Mouse (Mus musculus) CH12.LX (cell line): ENCODE measurements around the gene Olfr1290. TPM values are rescaled to one million over a fixed set of nuclear protein-coding genes. Genes with fewer than 3 reads are reported as not detected.

Experiments
- DNase-seq: peaks from one replicate; pipeline ENCODE4 v3.0.0-alpha.2; 2013; ENCODE audit errors: extremely low read depth
- H3K27ac ChIP-seq: 2 replicates; pipeline ENCODE4 v1.5.1; 2012; ENCODE audit warnings: low read depth, mild to moderate bottlenecking, control low read depth, moderate library complexity; ENCODE audit not compliant: insufficient read depth
- H3K27me3 ChIP-seq: replicated peaks from 2 replicates; pipeline ENCODE3; 2012; ENCODE audit warnings: inconsistent platforms
- H3K36me3 ChIP-seq, 2 experiments: replicated peaks in 1 of 2; 2 replicates each; pipeline versions ENCODE3 to v1.6.1; 2012; ENCODE audit warnings: inconsistent platforms in 1 of 2, low read length in 1 of 2, mild to moderate bottlenecking in 1 of 2, mixed read lengths in 1 of 2, moderate library complexity in 1 of 2; ENCODE audit not compliant: control insufficient read depth in 1 of 2, insufficient read depth in 1 of 2
- H3K4me1 ChIP-seq, 2 experiments: 2 replicates each; pipeline ENCODE4 v1.6.1; 2012; ENCODE audit warnings: inconsistent platforms in 1 of 2, moderate library complexity in 1 of 2; ENCODE audit not compliant: insufficient read depth in 2 of 2, control insufficient read depth in 1 of 2
- H3K4me2 ChIP-seq: 2 replicates; pipeline ENCODE4 v1.6.1; 2012; ENCODE audit warnings: low read depth, mild to moderate bottlenecking, control low read depth; ENCODE audit not compliant: poor library complexity, insufficient read depth, severe bottlenecking
- H3K4me3 ChIP-seq, 3 experiments: fragments of 150-350 bp in 1 of 3; sonication (generic) in 1 of 3; replicated peaks in 1 of 3; 2 replicates each; pipeline versions ENCODE3 to v1.5.1; 2011 to 2012; ENCODE audit warnings: low read depth in 2 of 3, low read length in 2 of 3, mild to moderate bottlenecking in 2 of 3, moderate library complexity in 2 of 3, control low read depth in 1 of 3, improper control_type of control experiment in 1 of 3, inconsistent platforms in 1 of 3, mixed read lengths in 1 of 3; ENCODE audit not compliant: poor library complexity in 1 of 3
- H3K79me2 ChIP-seq: replicated peaks from 2 replicates; pipeline ENCODE4 v1.6.1; 2012; ENCODE audit warnings: mild to moderate bottlenecking, moderate library complexity; ENCODE audit not compliant: control insufficient read depth, poor library complexity, insufficient read depth, severe bottlenecking; ENCODE audit errors: extremely low read depth
- H3K9ac ChIP-seq: 2 replicates; pipeline ENCODE4 v1.6.1; 2012; ENCODE audit warnings: low read depth, mild to moderate bottlenecking, control low read depth, moderate library complexity; ENCODE audit not compliant: insufficient read depth
- H3K9me3 ChIP-seq: replicated peaks from 2 replicates; pipeline ENCODE3; 2012; ENCODE audit warnings: low read length, inconsistent platforms, mixed read lengths
- BHLHE40 ChIP-seq: IDR thresholded peaks from 2 replicates; pipeline ENCODE4 v1.6.1; 2011; ENCODE audit warnings: mild to moderate bottlenecking, low read depth, low read length, improper control_type of control experiment
- CHD2 ChIP-seq: IDR thresholded peaks from 2 replicates; pipeline ENCODE4 v1.6.1; 2011; ENCODE audit warnings: low read length, improper control_type of control experiment
- CTCF ChIP-seq, 2 experiments: IDR thresholded peaks in 1 of 2; conservative IDR thresholded peaks in 1 of 2; 2 replicates each; pipeline ENCODE4 v1.5.1; 2011 to 2012; ENCODE audit warnings: low read depth in 2 of 2, low read length in 2 of 2, improper control_type of control experiment in 1 of 2, inconsistent platforms in 1 of 2, mild to moderate bottlenecking in 1 of 2, moderate library complexity in 1 of 2
- E2F4 ChIP-seq: IDR thresholded peaks from 2 replicates; pipeline ENCODE4 v1.6.1; 2011; ENCODE audit warnings: low read depth, low read length, improper control_type of control experiment; ENCODE audit not compliant: insufficient replicate concordance
- ELF1 ChIP-seq: IDR thresholded peaks from 2 replicates; pipeline ENCODE4 v1.6.1; 2014; ENCODE audit warnings: low read depth, mild to moderate bottlenecking, inconsistent platforms, low read length, improper control_type of control experiment
- EP300 ChIP-seq: IDR thresholded peaks from 2 replicates; pipeline ENCODE4 v1.6.1; 2011; ENCODE audit warnings: low read length, improper control_type of control experiment
- GABPA ChIP-seq: IDR thresholded peaks from 2 replicates; pipeline ENCODE4 v1.6.1; 2012; ENCODE audit warnings: low read depth, low read length, improper control_type of control experiment, inconsistent platforms; ENCODE audit not compliant: insufficient replicate concordance
- JUN ChIP-seq: IDR thresholded peaks from 2 replicates; pipeline ENCODE4 v1.6.1; 2011; ENCODE audit warnings: low read depth, mild to moderate bottlenecking, low read length, improper control_type of control experiment, moderate library complexity; ENCODE audit not compliant: insufficient read depth
- JUND ChIP-seq: conservative IDR thresholded peaks from 2 replicates; pipeline ENCODE4 v1.6.1; 2011; ENCODE audit warnings: low read depth, low read length, improper control_type of control experiment
- KAT2A ChIP-seq: IDR thresholded peaks from 2 replicates; pipeline ENCODE4 v1.6.1; 2012; ENCODE audit warnings: low read length, improper control_type of control experiment, inconsistent platforms; ENCODE audit not compliant: insufficient replicate concordance
- MAX ChIP-seq: IDR thresholded peaks from 2 replicates; pipeline ENCODE4 v1.6.1; 2011; ENCODE audit warnings: low read length, improper control_type of control experiment
- MAZ ChIP-seq: IDR thresholded peaks from 2 replicates; pipeline ENCODE4 v1.6.1; 2012; ENCODE audit warnings: low read depth, mild to moderate bottlenecking, inconsistent platforms, low read length, improper control_type of control experiment, moderate library complexity
- MYC ChIP-seq: IDR thresholded peaks from 2 replicates; pipeline ENCODE4 v1.6.1; 2011; ENCODE audit warnings: low read depth, mild to moderate bottlenecking, improper control_type of control experiment, low read length
- NELFE ChIP-seq: IDR thresholded peaks from 2 replicates; pipeline ENCODE4 v1.6.1; 2011; ENCODE audit warnings: low read depth, low read length, improper control_type of control experiment
- PAX5 ChIP-seq: IDR thresholded peaks from 2 replicates; pipeline ENCODE4 v1.6.1; 2012; ENCODE audit warnings: low read length, inconsistent platforms, mixed read lengths
- POLR2A ChIP-seq: IDR thresholded peaks from 2 replicates; pipeline ENCODE4 v1.6.1; 2011; ENCODE audit warnings: low read depth, mild to moderate bottlenecking, improper control_type of control experiment, low read length
- RCOR1 ChIP-seq: conservative IDR thresholded peaks from 2 replicates; pipeline ENCODE4 v1.6.1; 2012; ENCODE audit warnings: low read depth, mild to moderate bottlenecking, inconsistent platforms, low read length, improper control_type of control experiment
- SIN3A ChIP-seq: IDR thresholded peaks from 2 replicates; pipeline ENCODE4 v1.6.1; 2012; ENCODE audit warnings: low read length, improper control_type of control experiment, inconsistent platforms
- TBP ChIP-seq: conservative IDR thresholded peaks from 2 replicates; pipeline ENCODE4 v1.6.1; 2011; ENCODE audit warnings: low read depth, low read length, improper control_type of control experiment
- USF1 ChIP-seq: IDR thresholded peaks from 2 replicates; pipeline ENCODE4 v1.6.1; 2014; ENCODE audit warnings: low read depth, mild to moderate bottlenecking, inconsistent platforms, low read length, improper control_type of control experiment
- USF2 ChIP-seq: conservative IDR thresholded peaks from 2 replicates; pipeline ENCODE4 v1.6.1; 2011; ENCODE audit warnings: low read depth, low read length, improper control_type of control experiment
- ZMIZ1 ChIP-seq: IDR thresholded peaks from 2 replicates; pipeline ENCODE4 v1.6.1; 2012; ENCODE audit warnings: low read depth, mild to moderate bottlenecking, inconsistent platforms, low read length, improper control_type of control experiment
- dilution Hi-C: fragments of 300-500 bp; cut with MboI; formaldehyde crosslinking; loops from 2 replicates; pipeline ENCODE4 v1.14.3; 2020; ENCODE audit warnings: low sequenced_read_pairs; ENCODE audit not compliant: extremely low pct_unique_long_range_greater_than_20kb, extremely low pct_ligation_motif_present
- in situ Hi-C: fragments of 300-500 bp; cut with MboI; formaldehyde crosslinking; loops from 3 replicates; pipeline ENCODE4 v1.14.3; 2019; ENCODE audit warnings: low sequenced_read_pairs, low pct_ligation_motif_present, low pct_unique_long_range_greater_than_20kb, mixed read lengths
- polyA plus RNA-seq: library from polyadenylated mRNA; unstranded; fragments of >175 nt; gene quantifications from 2 replicates; pipeline ENCODE4 v1.2.1, GENCODE M21; 2012; ENCODE audit warnings: low read depth; ENCODE audit not compliant: insufficient read length
- total RNA-seq, 2 experiments: library from RNA; depleted of rRNA; stranded (reverse); fragments of 300-350 nt in 1 of 2; fragments of >200 nt in 1 of 2; gene quantifications; 2 replicates each; pipeline ENCODE4 v1.2.3; 2012 to 2014

The Olfr1290 gene
- total and polyA plus RNA-seq, 3 experiments = not detected

DNA sequence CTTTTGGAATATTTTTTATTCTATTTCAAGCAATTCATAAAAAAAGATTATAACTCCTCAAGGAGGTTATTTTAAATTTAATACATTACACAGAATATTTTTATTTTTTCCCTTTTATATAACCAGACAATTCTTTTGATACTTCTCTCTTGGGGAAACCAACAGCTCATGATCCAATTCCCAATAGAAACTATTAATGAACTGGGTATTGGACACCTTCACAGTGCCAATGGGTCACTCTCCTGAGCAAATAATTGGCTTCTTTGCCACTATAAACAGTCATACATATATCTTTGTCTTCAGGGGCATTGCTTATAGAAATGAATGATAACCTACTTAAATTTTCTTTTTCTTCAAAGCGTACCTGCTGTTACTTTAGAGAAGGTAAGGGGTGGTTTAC, 19.8 kb downstream of the Olfr1290 start, which contains the start of gene Olfr1288:
Gene Olfr1288, plus strand, starts transcription at position 301 of the 400 bp plus-strand sequence.
- H3K9me3 ChIP-seq = peaks cover 13% of the 10 kb centered on the region
- TF ChIP-seq RCOR1 = no peak
- TF ChIP-seq POLR2A = no peak
- no peak for TF ChIP-seq BHLHE40
- TF ChIP-seq MAZ = no peak
- TF ChIP-seq KAT2A = no peak
- no peak for TF ChIP-seq GABPA
- TF ChIP-seq E2F4 = no peak
- TF ChIP-seq MYC = no peak
- no peak for TF ChIP-seq SIN3A
- TF ChIP-seq USF1 = no peak
- no peak for TF ChIP-seq NELFE
- TF ChIP-seq MAX = no peak
- TF ChIP-seq JUND = no peak
- TF ChIP-seq EP300 = no peak
- no peak for TF ChIP-seq JUN
- no peak for TF ChIP-seq USF2
- no peak for TF ChIP-seq CHD2
- TF ChIP-seq PAX5 = no peak
- no peak for TF ChIP-seq ZMIZ1
- dilution Hi-C loops = no loop called here

DNA sequence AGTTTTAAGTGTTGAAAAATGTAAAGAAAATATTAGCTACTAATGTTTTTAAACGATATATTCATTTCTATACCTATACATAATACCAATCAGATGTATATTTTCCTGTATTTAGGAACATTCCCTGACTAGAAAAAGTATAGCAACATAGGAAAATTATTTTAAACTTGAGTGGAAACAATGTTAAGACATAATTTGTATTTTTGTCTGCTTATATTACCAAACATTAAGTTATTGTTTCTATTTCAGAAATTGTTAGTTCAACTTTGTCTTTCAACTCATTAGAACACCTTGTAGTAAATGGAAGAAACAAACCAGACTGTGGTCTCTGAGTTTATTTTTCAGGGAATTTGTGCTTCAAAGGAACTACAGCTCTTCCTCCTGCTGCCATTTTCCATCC, 44.8 kb downstream of the Olfr1290 start, which contains the start of gene Olfr1287:
Gene Olfr1287, plus strand, starts transcription at position 301 of the 400 bp plus-strand sequence.
- no peaks in the 10 kb centered on the region for H3K4me1 ChIP-seq
- H3K27ac ChIP-seq = no peak within 1 kb of the TSS
- TF ChIP-seq TBP = no peak
- TF ChIP-seq JUN = no peak
- no peak for TF ChIP-seq ELF1
- TF ChIP-seq RCOR1 = no peak
- no peak for TF ChIP-seq CTCF (conservative IDR thresholded peaks at IDR 0.05 in 1 of 2, IDR thresholded peaks at IDR 0.05 in 1 of 2; ENCODE audit: low read depth in 2 of 2, low read length in 2 of 2)
- TF ChIP-seq USF2 = no peak
- in situ Hi-C loops (no loop called here), dilution Hi-C loops (no loop called here)
- DNase-seq = no peak
- H3K9me3 ChIP-seq = no peaks in the 10 kb centered on the region
- no peak within 1 kb of the TSS for H3K4me2 ChIP-seq
- H3K36me3 ChIP-seq = no peaks in the 10 kb centered on the region
- no peak within 1 kb of the TSS for H3K4me3 ChIP-seq
- H3K27me3 ChIP-seq = no peaks in the 10 kb centered on the region
- H3K9ac ChIP-seq = no peak within 1 kb of the TSS
- H3K79me2 ChIP-seq = no peaks in the 10 kb centered on the region

More for the DNA sequence above, 19.8 kb downstream of the Olfr1290 start, which contains the start of gene Olfr1288:
- no peaks in the 10 kb centered on the region for H3K36me3 ChIP-seq
- no peak within 1 kb of the TSS for H3K4me2 ChIP-seq
- H3K4me3 ChIP-seq = no peak within 1 kb of the TSS
- H3K4me1 ChIP-seq = no peaks in the 10 kb centered on the region
- H3K9ac ChIP-seq = no peak within 1 kb of the TSS
- in situ Hi-C loops = no loop called here
- H3K27me3 ChIP-seq = no peaks in the 10 kb centered on the region
- no peak for DNase-seq
- H3K27ac ChIP-seq = no peak within 1 kb of the TSS
- no peaks in the 10 kb centered on the region for H3K79me2 ChIP-seq

Other genes with a start within 250 kb of the Olfr1290 start
- gene Olfr1276, start 239.3 kb downstream of the Olfr1290 start, total RNA-seq (2012; rRNA removed) = not detected in 2 replicates
- gene Olfr1276, start 239.3 kb downstream of the Olfr1290 start, total RNA-seq (2014; rRNA removed) = not detected in 2 replicates
- gene Olfr1276, start 239.3 kb downstream of the Olfr1290 start, polyA plus RNA-seq = not detected in 2 replicates
- not detected in 2 replicates for gene Olfr1277, start 219.7 kb downstream of the Olfr1290 start, total RNA-seq (2012; rRNA removed)
- not detected in 2 replicates for gene Olfr1277, start 219.7 kb downstream of the Olfr1290 start, total RNA-seq (2014; rRNA removed)
- gene Olfr1277, start 219.7 kb downstream of the Olfr1290 start, polyA plus RNA-seq = not detected in 2 replicates
- gene Olfr1278, start 203.7 kb downstream of the Olfr1290 start, total RNA-seq (2012; rRNA removed) = not detected in 2 replicates
- not detected in 2 replicates for gene Olfr1278, start 203.7 kb downstream of the Olfr1290 start, total RNA-seq (2014; rRNA removed)
- not detected in 2 replicates for gene Olfr1278, start 203.7 kb downstream of the Olfr1290 start, polyA plus RNA-seq
- gene Olfr1279, start 193.2 kb downstream of the Olfr1290 start, total RNA-seq (2012; rRNA removed) = not detected in 2 replicates
- not detected in 2 replicates for gene Olfr1279, start 193.2 kb downstream of the Olfr1290 start, total RNA-seq (2014; rRNA removed)
- gene Olfr1279, start 193.2 kb downstream of the Olfr1290 start, polyA plus RNA-seq = not detected in 2 replicates
- gene Olfr1280, start 179.8 kb downstream of the Olfr1290 start, total RNA-seq (2012; rRNA removed) = not detected in 2 replicates
- not detected in 2 replicates for gene Olfr1280, start 179.8 kb downstream of the Olfr1290 start, total RNA-seq (2014; rRNA removed)
- not detected in 2 replicates for gene Olfr1280, start 179.8 kb downstream of the Olfr1290 start, polyA plus RNA-seq
- gene Olfr1281, start 167.3 kb downstream of the Olfr1290 start, total RNA-seq (2012; rRNA removed) = not detected in 2 replicates
- gene Olfr1281, start 167.3 kb downstream of the Olfr1290 start, total RNA-seq (2014; rRNA removed) = not detected in 2 replicates
- not detected in 2 replicates for gene Olfr1281, start 167.3 kb downstream of the Olfr1290 start, polyA plus RNA-seq
- not detected in 2 replicates for gene Olfr1282, start 157.8 kb downstream of the Olfr1290 start, total RNA-seq (2012; rRNA removed)
- gene Olfr1282, start 157.8 kb downstream of the Olfr1290 start, total RNA-seq (2014; rRNA removed) = not detected in 2 replicates
- gene Olfr1282, start 157.8 kb downstream of the Olfr1290 start, polyA plus RNA-seq = not detected in 2 replicates
- not detected in 2 replicates for gene Olfr1283, start 127.0 kb downstream of the Olfr1290 start, total RNA-seq (2012; rRNA removed)
- gene Olfr1283, start 127.0 kb downstream of the Olfr1290 start, total RNA-seq (2014; rRNA removed) = not detected in 2 replicates
- not detected in 2 replicates for gene Olfr1283, start 127.0 kb downstream of the Olfr1290 start, polyA plus RNA-seq
- not detected in 2 replicates for gene Olfr1284, start 118.3 kb downstream of the Olfr1290 start, total RNA-seq (2012; rRNA removed)
- not detected in 2 replicates for gene Olfr1284, start 118.3 kb downstream of the Olfr1290 start, total RNA-seq (2014; rRNA removed)
- gene Olfr1284, start 118.3 kb downstream of the Olfr1290 start, polyA plus RNA-seq = not detected in 2 replicates
- not detected in 2 replicates for gene Olfr1286, start 70.7 kb downstream of the Olfr1290 start, total RNA-seq (2012; rRNA removed)
- gene Olfr1286, start 70.7 kb downstream of the Olfr1290 start, total RNA-seq (2014; rRNA removed) = not detected in 2 replicates
- gene Olfr1286, start 70.7 kb downstream of the Olfr1290 start, polyA plus RNA-seq = not detected in 2 replicates
- gene Olfr1287, start 44.7 kb downstream of the Olfr1290 start, total RNA-seq (2012; rRNA removed) = not detected in 2 replicates
- gene Olfr1287, start 44.7 kb downstream of the Olfr1290 start, total RNA-seq (2014; rRNA removed) = not detected in 2 replicates
- not detected in 2 replicates for gene Olfr1287, start 44.7 kb downstream of the Olfr1290 start, polyA plus RNA-seq
- gene Olfr1288, start 19.7 kb downstream of the Olfr1290 start, total RNA-seq (2012; rRNA removed) = not detected in 2 replicates
- gene Olfr1288, start 19.7 kb downstream of the Olfr1290 start, total RNA-seq (2014; rRNA removed) = not detected in 2 replicates
- not detected in 2 replicates for gene Olfr1288, start 19.7 kb downstream of the Olfr1290 start, polyA plus RNA-seq
- gene Olfr1289, start 13.0 kb downstream of the Olfr1290 start, total RNA-seq (2012; rRNA removed) = not detected in 2 replicates
- gene Olfr1289, start 13.0 kb downstream of the Olfr1290 start, total RNA-seq (2014; rRNA removed) = not detected in 2 replicates
- not detected in 2 replicates for gene Olfr1289, start 13.0 kb downstream of the Olfr1290 start, polyA plus RNA-seq
- not detected in 2 replicates for gene Olfr1291-ps1, start 3.4 kb upstream of the Olfr1290 start, total RNA-seq (2012; rRNA removed)
- not detected in 2 replicates for gene Olfr1291-ps1, start 3.4 kb upstream of the Olfr1290 start, total RNA-seq (2014; rRNA removed)
- gene Olfr1291-ps1, start 3.4 kb upstream of the Olfr1290 start, polyA plus RNA-seq = not detected in 2 replicates
- not detected in 2 replicates for gene Olfr1293-ps, start 31.4 kb upstream of the Olfr1290 start, total RNA-seq (2012; rRNA removed)
- gene Olfr1293-ps, start 31.4 kb upstream of the Olfr1290 start, total RNA-seq (2014; rRNA removed) = not detected in 2 replicates
- gene Olfr1293-ps, start 31.4 kb upstream of the Olfr1290 start, polyA plus RNA-seq = 0.10 TPM in 1 of 2 replicates, not detected in the other
- not detected in 2 replicates for gene Olfr1294, start 46.5 kb upstream of the Olfr1290 start, total RNA-seq (2012; rRNA removed)
- gene Olfr1294, start 46.5 kb upstream of the Olfr1290 start, total RNA-seq (2014; rRNA removed) = not detected in 2 replicates
- gene Olfr1294, start 46.5 kb upstream of the Olfr1290 start, polyA plus RNA-seq = not detected in 2 replicates
- not detected in 2 replicates for gene Olfr1295, start 75.9 kb upstream of the Olfr1290 start, total RNA-seq (2012; rRNA removed)
- gene Olfr1295, start 75.9 kb upstream of the Olfr1290 start, total RNA-seq (2014; rRNA removed) = not detected in 2 replicates
- gene Olfr1295, start 75.9 kb upstream of the Olfr1290 start, polyA plus RNA-seq = not detected in 2 replicates
- not detected in 2 replicates for gene Olfr1297, start 132.7 kb upstream of the Olfr1290 start, total RNA-seq (2012; rRNA removed)
- not detected in 2 replicates for gene Olfr1297, start 132.7 kb upstream of the Olfr1290 start, total RNA-seq (2014; rRNA removed)
- gene Olfr1297, start 132.7 kb upstream of the Olfr1290 start, polyA plus RNA-seq = not detected in 2 replicates
- gene Olfr1298, start 155.4 kb upstream of the Olfr1290 start, total RNA-seq (2012; rRNA removed) = not detected in 2 replicates
- not detected in 2 replicates for gene Olfr1298, start 155.4 kb upstream of the Olfr1290 start, total RNA-seq (2014; rRNA removed)
- not detected in 2 replicates for gene Olfr1298, start 155.4 kb upstream of the Olfr1290 start, polyA plus RNA-seq
- not detected in 2 replicates for gene Olfr1299, start 167.6 kb upstream of the Olfr1290 start, total RNA-seq (2012; rRNA removed)
- gene Olfr1299, start 167.6 kb upstream of the Olfr1290 start, total RNA-seq (2014; rRNA removed) = not detected in 2 replicates
- gene Olfr1299, start 167.6 kb upstream of the Olfr1290 start, polyA plus RNA-seq = not detected in 2 replicates